Mouse (Mus musculus) midbrain, embryonic 11.5 days (tissue): ENCODE data around the gene Cr1l. TPM values are rescaled to one million over a fixed set of nuclear protein-coding genes. Genes with fewer than 3 reads are reported as not detected.

ENCODE experiments used
- ATAC-seq: fragments of 200-750 bp; cut with Nextera tagmentation; 2 replicates; pipeline ENCODE4 v1.8.0; 2017; ENCODE audit warnings: moderate TSS enrichment, moderate library complexity; ENCODE audit not compliant: low FRiP score
- DNase-seq: peaks from one replicate; pipeline ENCODE4 v3.0.0; 2015; ENCODE audit warnings: low spot score; ENCODE audit errors: missing footprints
- H3K27ac ChIP-seq: fragments of 300-500 bp; sonication (generic); 2 replicates; pipeline ENCODE4 v1.5.1; 2014; ENCODE audit warnings: low read depth, low read length
- H3K27me3 ChIP-seq: fragments of 300-500 bp; sonication (generic); 2 replicates; pipeline ENCODE4 v1.6.1; 2014; ENCODE audit warnings: mild to moderate bottlenecking, low read length, moderate library complexity, mixed read lengths; ENCODE audit not compliant: control insufficient read depth, insufficient read depth
- H3K36me3 ChIP-seq: fragments of 300-500 bp; sonication (generic); 2 replicates; pipeline ENCODE4 v1.6.1; 2014; ENCODE audit warnings: mild to moderate bottlenecking, low read length, moderate library complexity, mixed read lengths; ENCODE audit not compliant: control insufficient read depth, insufficient read depth
- H3K4me1 ChIP-seq: fragments of 300-500 bp; sonication (generic); 2 replicates; pipeline ENCODE4 v1.6.1; 2014; ENCODE audit warnings: low read length; ENCODE audit not compliant: control insufficient read depth, insufficient read depth
- H3K4me2 ChIP-seq: fragments of 300-500 bp; sonication (generic); 2 replicates; pipeline ENCODE4 v1.6.1; 2014; ENCODE audit warnings: mild to moderate bottlenecking, moderate library complexity
- H3K4me3 ChIP-seq: fragments of 300-500 bp; sonication (generic); 2 replicates; pipeline ENCODE4 v1.5.1; 2014; ENCODE audit warnings: low read depth, low read length
- H3K9ac ChIP-seq: fragments of 300-500 bp; sonication (generic); 2 replicates; pipeline ENCODE4 v1.6.1; 2014; ENCODE audit warnings: low read length
- H3K9me3 ChIP-seq: fragments of 300-500 bp; sonication (generic); 2 replicates; pipeline ENCODE4 v1.6.1; 2016; ENCODE audit warnings: low read length; ENCODE audit not compliant: control insufficient read depth
- WGBS: fragments of 180-500 bp; shearing (Covaris S2); extraction: QIAGEN DNeasy Blood & Tissue Kit; methylation state at CpG from one replicate; pipeline ENCODE4 v1.1.7; 2014; 5-methylcytosine and 5-hydroxymethylcytosine counted together
- polyA plus RNA-seq: library from polyadenylated mRNA; unstranded; fragments of >200 nt; fragmentation: Nextera tagmentation; extraction: Ambion mirVana; gene quantifications from 2 replicates; pipeline ENCODE4 v1.2.1, GENCODE M21; 2014

Cr1l gene
- polyA plus RNA-seq = 39.9 and 49.8 TPM in 2 replicates

- H3K9me3 ChIP-seq = no peaks in the 10 kb centered on the region
- H3K36me3 ChIP-seq = no peaks in the 10 kb centered on the region
- under 1% methylated on average over 31 of the region's 31 CpGs for WGBS
- peak within 1 kb of the TSS; percentile 48 for H3K4me2 ChIP-seq
- no peaks in the 10 kb centered on the region for H3K27me3 ChIP-seq
- DNase-seq (peak; percentile 98), ATAC-seq (peak; percentile 99)
- H3K9ac ChIP-seq = peak within 1 kb of the TSS; percentile 84
- H3K4me3 ChIP-seq = peak within 1 kb of the TSS; percentile 56
- peak within 1 kb of the TSS; percentile 83 for H3K27ac ChIP-seq
- peaks cover 2% of the 10 kb centered on the region; the same call in 1 of the 2 replicates for H3K4me1 ChIP-seq
Measured at GRCm38 (mm10) chr1:195130953-195131674, at the start of gene Cr1l. Gene Cr1l (minus strand): TSS chr1:195131586.

DNA sequence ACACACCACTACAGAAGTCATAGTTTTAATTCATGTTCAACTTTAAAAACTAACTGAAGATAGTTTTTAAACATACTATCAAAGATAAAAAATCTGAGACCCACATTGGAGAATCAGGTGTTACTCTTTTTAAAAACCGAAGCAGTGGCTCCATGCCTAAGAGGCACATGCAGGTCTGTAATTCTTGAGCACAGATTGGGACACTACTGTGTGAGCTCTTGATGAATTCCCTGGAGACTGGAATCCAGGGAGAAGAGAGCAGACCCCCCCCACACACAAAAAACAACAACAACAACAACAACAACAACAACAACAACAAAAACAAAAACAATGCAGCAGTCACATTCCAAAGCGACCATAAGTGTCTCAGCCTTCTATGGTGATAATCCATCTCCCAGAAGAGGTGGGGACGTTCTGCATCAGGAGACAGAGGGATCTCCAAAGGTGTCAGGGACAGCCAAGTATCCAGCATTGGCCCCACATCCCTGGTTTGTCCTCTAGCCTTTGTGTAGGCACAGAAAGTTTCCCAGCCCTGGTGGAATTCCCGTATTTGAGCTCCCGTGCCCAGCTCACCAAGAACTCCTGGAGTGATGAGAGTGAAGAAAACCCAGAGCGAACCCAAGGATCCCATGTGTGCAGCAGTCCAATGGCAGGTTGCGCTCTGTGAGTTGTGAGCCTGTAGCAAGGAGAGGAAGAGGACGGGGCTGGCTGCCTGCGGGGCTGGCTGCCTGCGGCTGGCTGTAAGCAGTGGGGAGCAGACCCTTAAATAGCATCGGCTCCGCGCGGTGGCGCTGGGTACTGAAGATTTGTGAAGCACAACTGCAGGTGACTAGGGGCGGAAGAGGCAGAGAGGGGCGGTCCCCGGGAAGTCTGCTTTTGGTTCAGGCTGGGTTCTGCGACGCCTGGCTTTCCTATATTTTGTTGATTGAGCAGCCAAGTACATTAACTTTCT is 44.9 kb upstream of the Cr1l start, which contains the start of gene Cr2:
Gene Cr2, minus strand, starts transcription at position 737 of the 952 bp plus-strand sequence.
- Histone ChIP-seq H3K27ac (no peak within 1 kb of the TSS), H3K4me3 (peak within 1 kb of the TSS; percentile 21; the same call in 1 of the 2 replicates), H3K36me3 (no peaks in the 10 kb centered on the region), H3K9me3 (no peaks in the 10 kb centered on the region), H3K4me2 (peak within 1 kb of the TSS; percentile 50), H3K9ac (peak within 1 kb of the TSS; percentile 54), H3K27me3 (no peaks in the 10 kb centered on the region), H3K4me1 (peaks cover 3% of the 10 kb centered on the region; the same call in 1 of the 2 replicates)
- DNase-seq (peak; percentile 94), ATAC-seq (peak; percentile 99)
- 7% methylated on average over 20 of the region's 20 CpGs for WGBS

GRCm38 (mm10) chr1:195164996-195165755 is 33.8 kb upstream of the Cr1l start:
- Histone ChIP-seq H3K4me1 (no peaks in the 10 kb centered on the region), H3K4me2 (no peak overlapping the region), H3K9me3 (no peaks in the 10 kb centered on the region), H3K4me3 (no peak overlapping the region), H3K9ac (no peak overlapping the region), H3K36me3 (no peaks in the 10 kb centered on the region), H3K27me3 (no peaks in the 10 kb centered on the region), H3K27ac (no peak overlapping the region)
- DNase-seq (no peak), ATAC-seq (no peak)
- WGBS = 89% methylated on average over 9 of the region's 9 CpGs

DNA sequence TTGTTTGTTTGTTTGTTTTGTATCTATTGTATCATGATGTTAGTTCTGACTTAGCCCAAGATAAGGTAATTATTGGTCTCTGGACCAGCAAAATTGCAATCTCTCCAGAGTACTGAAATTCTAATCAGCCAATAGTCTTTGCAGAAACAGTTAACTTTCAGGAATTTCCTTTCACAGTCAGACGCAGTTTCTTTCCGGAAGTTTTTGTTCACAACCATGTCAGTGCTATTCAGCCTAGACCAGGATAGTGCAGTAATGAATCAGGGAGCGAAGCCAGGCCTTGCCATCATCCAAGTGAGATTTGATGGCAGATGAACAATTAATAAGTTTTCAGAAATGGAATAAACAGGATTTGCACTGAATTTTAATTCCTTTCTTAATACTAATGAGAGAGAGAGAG is 684 bp upstream of the Cr1l start:
- 77% methylated on average over 3 of the region's 3 CpGs for WGBS
- no peak overlapping the region for H3K9ac ChIP-seq
- H3K27me3 ChIP-seq = no peaks in the 10 kb centered on the region
- no peak for ATAC-seq
- H3K27ac ChIP-seq = no peak overlapping the region
- H3K4me1 ChIP-seq = peaks cover 2% of the 10 kb centered on the region; the same call in 1 of the 2 replicates
- no peaks in the 10 kb centered on the region for H3K36me3 ChIP-seq
- H3K9me3 ChIP-seq = no peaks in the 10 kb centered on the region
- H3K4me3 ChIP-seq = no peak overlapping the region
- DNase-seq = no peak
- peak overlapping the region; percentile 48; the same call in 1 of the 2 replicates for H3K4me2 ChIP-seq

DNA sequence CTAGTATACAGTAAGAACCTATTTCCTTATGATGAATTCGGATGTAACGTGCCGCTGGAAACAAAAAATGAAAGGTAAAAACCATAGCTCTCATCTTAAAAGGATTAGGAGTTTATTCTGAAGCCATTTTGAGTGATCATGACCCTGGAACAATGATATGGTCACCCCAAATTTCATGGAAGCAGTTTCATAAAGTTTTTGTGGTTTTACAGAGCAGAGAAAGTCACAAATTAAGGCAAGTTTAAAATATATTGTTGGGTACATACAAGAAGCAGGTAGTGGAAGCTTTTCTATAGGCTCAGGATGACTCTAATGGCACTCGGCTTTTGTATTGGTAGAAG is 259 bp upstream of the Cr1l start:
- Histone ChIP-seq H3K4me2 (peak overlapping the region; percentile 48), H3K9me3 (no peaks in the 10 kb centered on the region), H3K4me3 (peak overlapping the region; percentile 56), H3K4me1 (peaks cover 2% of the 10 kb centered on the region; the same call in 1 of the 2 replicates), H3K9ac (peak overlapping the region; percentile 84), H3K36me3 (no peaks in the 10 kb centered on the region), H3K27ac (no peak overlapping the region), H3K27me3 (no peaks in the 10 kb centered on the region)
- ATAC-seq (no peak), DNase-seq (no peak)
- 32% methylated on average over 4 of the region's 4 CpGs for WGBS

DNA sequence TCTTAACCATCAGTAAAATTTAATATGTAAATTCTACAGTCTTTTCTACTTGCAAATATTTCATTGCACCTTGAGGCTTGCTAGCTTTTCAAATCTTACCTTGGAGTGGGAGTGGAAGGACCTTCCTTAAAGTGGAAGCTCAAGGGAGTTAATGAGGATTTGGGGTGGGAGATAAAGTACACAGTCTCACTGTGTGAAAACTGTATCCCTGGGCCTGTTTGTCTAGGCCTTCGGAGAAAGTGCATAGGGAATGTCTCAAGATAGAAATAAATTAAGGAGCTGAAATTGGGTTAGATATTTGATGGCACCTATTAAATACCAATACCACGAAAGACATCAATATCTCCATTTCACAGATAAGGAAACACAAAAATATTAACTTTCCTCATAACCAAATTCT is 907 bp downstream of the Cr1l start:
- Histone ChIP-seq H3K4me1 (peaks cover 2% of the 10 kb centered on the region; the same call in 1 of the 2 replicates), H3K4me3 (peak overlapping the region; percentile 56), H3K4me2 (peak overlapping the region; percentile 48), H3K27ac (no peak overlapping the region; the same call in 1 of the 2 replicates), H3K36me3 (no peaks in the 10 kb centered on the region), H3K9me3 (no peaks in the 10 kb centered on the region), H3K27me3 (no peaks in the 10 kb centered on the region), H3K9ac (peak overlapping the region; percentile 84)
- DNase-seq = no peak
- ATAC-seq = peak; percentile 61
- WGBS = 26% methylated on average over 2 of the region's 2 CpGs

GRCm38 (mm10) chr1:195129867-195130266 is 1.5 kb downstream of the Cr1l start:
- ATAC-seq (no peak), DNase-seq (no peak)
- no peaks in the 10 kb centered on the region for H3K27me3 ChIP-seq
- no peak overlapping the region for H3K4me2 ChIP-seq
- WGBS = 91% methylated on average over 1 of the region's 1 CpGs
- H3K9ac ChIP-seq = no peak overlapping the region
- no peak overlapping the region for H3K27ac ChIP-seq
- no peak overlapping the region for H3K4me3 ChIP-seq
- H3K4me1 ChIP-seq = peaks cover 2% of the 10 kb centered on the region; the same call in 1 of the 2 replicates
- H3K36me3 ChIP-seq = no peaks in the 10 kb centered on the region
- no peaks in the 10 kb centered on the region for H3K9me3 ChIP-seq

DNA sequence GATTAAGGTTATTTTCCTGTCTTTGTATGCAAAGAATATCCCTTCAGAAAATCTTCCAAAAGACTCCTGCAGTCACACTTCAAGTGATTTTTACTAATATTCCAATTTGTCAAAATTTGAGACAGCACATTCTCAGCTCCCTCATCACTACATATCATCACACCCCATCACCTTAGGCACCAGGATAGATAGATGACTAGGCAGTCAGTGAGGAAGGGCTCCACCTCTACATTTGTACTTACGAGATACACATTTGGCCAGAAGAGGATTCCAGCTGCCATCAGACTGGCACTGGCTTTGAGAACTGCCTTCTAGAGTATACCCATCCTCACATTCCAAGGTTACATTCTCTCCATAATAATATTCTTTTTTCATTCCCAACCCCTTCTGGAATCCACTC is 17.0 kb downstream of the Cr1l start:
- Histone ChIP-seq H3K4me3 (no peak overlapping the region), H3K9me3 (no peaks in the 10 kb centered on the region), H3K9ac (no peak overlapping the region), H3K4me2 (no peak overlapping the region), H3K27me3 (no peaks in the 10 kb centered on the region), H3K4me1 (no peaks in the 10 kb centered on the region), H3K36me3 (peaks cover 3% of the 10 kb centered on the region; the same call in 1 of the 2 replicates), H3K27ac (no peak overlapping the region)
- DNase-seq (no peak), ATAC-seq (no peak)
- WGBS = 97% methylated on average over 1 of the region's 1 CpGs
